Mouse (Mus musculus): Measurements from ENCODE around the gene Ube3b. TPM values are rescaled to one million over a fixed set of nuclear protein-coding genes. Genes with fewer than 3 reads are reported as not detected.

The Ube3b gene
- 77.4 and 103 TPM in 2 replicates for polyA plus RNA-seq (2012; rRNA removed; ENCODE audit: low replicate concordance)

DNA sequence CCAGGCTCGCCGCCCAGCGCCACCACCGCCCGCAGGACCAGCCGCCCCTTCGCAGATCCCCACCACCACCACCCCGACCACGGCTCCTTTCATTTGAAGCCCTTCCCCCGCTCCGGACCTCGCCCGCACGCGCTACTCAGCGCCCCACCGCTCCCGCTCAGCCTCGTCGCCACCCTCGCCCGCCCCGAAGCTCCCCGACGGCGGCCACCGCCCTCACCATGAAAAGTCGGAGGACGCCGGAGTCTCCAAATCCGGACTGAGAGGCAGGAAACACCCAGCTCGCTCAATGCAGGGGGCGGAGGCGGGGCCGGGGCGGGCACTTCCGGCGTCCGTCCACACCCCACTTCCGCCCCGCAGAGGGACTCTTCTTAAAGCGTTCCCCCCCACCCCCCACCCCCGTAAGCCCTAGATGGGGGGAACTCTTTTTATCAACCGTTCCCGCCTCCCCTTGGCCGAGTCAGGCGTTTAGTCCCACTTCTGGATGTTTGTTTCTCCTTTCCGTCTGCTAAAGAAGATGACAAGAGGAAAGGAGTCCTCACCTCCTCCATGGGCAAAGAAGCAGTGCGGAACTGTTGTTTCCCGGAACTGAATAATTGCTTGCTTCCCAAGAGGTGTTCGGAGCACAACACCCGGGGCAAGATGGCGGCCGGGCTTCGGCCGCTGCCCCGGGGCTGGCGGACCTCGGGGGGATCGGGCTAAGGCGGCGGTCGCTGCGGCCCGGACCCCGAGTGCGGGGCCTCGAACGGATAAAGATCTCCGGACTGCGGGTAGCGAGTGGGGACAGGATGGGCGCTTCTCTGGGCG is at the start of gene Ube3b, which contains the start of gene Kctd10:
Gene Ube3b (plus strand): TSS at position 399 of the 804 bp plus-strand sequence.
Gene Kctd10 (minus strand): TSS at position 300 of the 804 bp plus-strand sequence.

DNA sequence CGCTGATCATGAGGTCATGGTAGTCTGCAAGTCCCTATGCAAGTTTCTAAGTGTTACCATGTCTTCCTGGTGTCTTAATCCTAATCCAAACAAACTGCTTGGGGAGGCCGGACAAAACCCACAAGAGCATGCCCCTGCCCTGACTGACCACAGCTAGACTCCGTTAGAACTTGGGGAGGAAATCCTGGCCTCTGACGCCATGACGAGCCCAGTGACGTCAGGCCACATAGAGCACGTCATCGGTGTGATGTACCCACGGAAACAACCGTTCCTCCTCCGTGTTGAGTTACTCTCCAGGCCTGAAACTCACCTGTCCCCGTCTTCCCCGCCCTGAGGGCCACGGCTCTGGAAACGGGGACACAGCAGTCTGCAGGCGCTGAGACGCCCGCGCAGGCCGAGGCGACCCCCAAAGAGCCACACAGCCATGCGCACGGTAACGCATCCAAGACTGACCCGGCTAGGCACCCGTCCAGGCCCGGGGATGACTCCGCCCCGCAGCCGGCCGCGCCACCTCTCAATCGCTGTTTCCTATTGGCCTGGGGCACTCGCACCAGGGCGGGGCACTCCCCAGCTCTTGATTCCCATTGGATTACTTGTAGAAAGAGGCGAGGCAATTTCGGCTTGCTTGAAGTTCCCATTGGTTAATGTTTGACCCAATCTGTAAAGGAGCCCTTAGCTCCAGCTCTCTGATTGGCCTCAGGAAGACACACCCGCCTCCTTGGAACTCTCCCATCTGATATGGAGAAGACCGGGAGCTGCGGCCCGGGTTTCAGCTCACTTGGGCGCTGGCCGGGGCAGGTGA is 63.4 kb downstream of the Ube3b start, which contains the start of the genes Mmab and Mvk:
Gene Mmab (minus strand): TSS at position 495 of the 802 bp plus-strand sequence.
Gene Mvk (plus strand): TSS at position 704 of the 802 bp plus-strand sequence.

Other genes starting within 250 kb of the Ube3b start
- gene Acacb, start 234.1 kb upstream of the Ube3b start, polyA plus RNA-seq (2012; rRNA removed; ENCODE audit: low replicate concordance) = 131 and 132 TPM in 2 replicates
- not detected in 2 replicates for gene Foxn4, start 106.8 kb upstream of the Ube3b start, polyA plus RNA-seq (2012; rRNA removed; ENCODE audit: low replicate concordance)
- 0.26 and 0.29 TPM in 2 replicates for gene Myo1h, start 91.4 kb upstream of the Ube3b start, polyA plus RNA-seq (2012; rRNA removed; ENCODE audit: low replicate concordance)
- 75.2 and 92.5 TPM in 2 replicates for gene Kctd10, start 99 bp upstream of the Ube3b start, polyA plus RNA-seq (2012; rRNA removed; ENCODE audit: low replicate concordance)
- 19.7 and 28.0 TPM in 2 replicates for gene Mmab, start 63.5 kb downstream of the Ube3b start, polyA plus RNA-seq (2012; rRNA removed; ENCODE audit: low replicate concordance)
- 37.0 and 54.1 TPM in 2 replicates for gene Mvk, start 63.7 kb downstream of the Ube3b start, polyA plus RNA-seq (2012; rRNA removed; ENCODE audit: low replicate concordance)
- 2.7 and 4.3 TPM in 2 replicates for gene Fam222a, start 187.4 kb downstream of the Ube3b start, polyA plus RNA-seq (2012; rRNA removed; ENCODE audit: low replicate concordance)